Mouse (Mus musculus): ENCODE results near the gene Plac1.

Gene Plac1

GRCm38 (mm10) chrX:53107127-53107526 lies 132.8 kb downstream of the Plac1 start:
- no peak for DNase-seq (ENCODE audit: low spot score)

GRCm38 (mm10) chrX:53101165-53101564 lies 138.7 kb downstream of the Plac1 start:
- no peak for DNase-seq (ENCODE audit: low spot score)

GRCm38 (mm10) chrX:53099951-53100350 lies 140.0 kb downstream of the Plac1 start:
- DNase-seq (ENCODE audit: low spot score): no peak

- no peak for DNase-seq (ENCODE audit: low spot score)
Measured at GRCm38 (mm10) chrX:53099266-53099665, 140.6 kb downstream of the Plac1 start.

GRCm38 (mm10) chrX:53098293-53098692 lies 141.6 kb downstream of the Plac1 start:
- DNase-seq (ENCODE audit: low spot score): no peak

GRCm38 (mm10) chrX:53097786-53098185 lies 142.1 kb downstream of the Plac1 start:
- no peak for DNase-seq (ENCODE audit: low spot score)

- no peak for DNase-seq (ENCODE audit: low spot score)
Measured at GRCm38 (mm10) chrX:53093381-53093780, 146.5 kb downstream of the Plac1 start.

GRCm38 (mm10) chrX:53088663-53089292 lies 151.1 kb downstream of the Plac1 start:
- no peak for DNase-seq (ENCODE audit: low spot score)

- DNase-seq (ENCODE audit: low spot score): no peak
Measured at GRCm38 (mm10) chrX:53087202-53087601, 152.7 kb downstream of the Plac1 start.

- no peak for DNase-seq (ENCODE audit: low spot score)
Measured at GRCm38 (mm10) chrX:53085559-53085958, 154.4 kb downstream of the Plac1 start.

GRCm38 (mm10) chrX:53064406-53064805 lies 175.5 kb downstream of the Plac1 start:
- no peak for DNase-seq (ENCODE audit: low spot score)

GRCm38 (mm10) chrX:53059426-53060007 lies 180.4 kb downstream of the Plac1 start:
- no peak for DNase-seq (ENCODE audit: low spot score)

- DNase-seq (ENCODE audit: low spot score): no peak
Measured at GRCm38 (mm10) chrX:53058459-53059280, 181.2 kb downstream of the Plac1 start.

- no peak for DNase-seq (ENCODE audit: low spot score)
Measured at GRCm38 (mm10) chrX:53057760-53058090, 182.2 kb downstream of the Plac1 start.

- DNase-seq (ENCODE audit: low spot score): peak; percentile 54
Measured at GRCm38 (mm10) chrX:53057054-53057759, 182.7 kb downstream of the Plac1 start.

- peak; percentile 15 for DNase-seq (ENCODE audit: low spot score)
Measured at GRCm38 (mm10) chrX:53056627-53057026, 183.3 kb downstream of the Plac1 start.

- no peak for DNase-seq (ENCODE audit: low spot score)
Measured at GRCm38 (mm10) chrX:53055771-53056170, 184.1 kb downstream of the Plac1 start.

GRCm38 (mm10) chrX:53053885-53054284 lies 186.0 kb downstream of the Plac1 start:
- DNase-seq (ENCODE audit: low spot score): no peak

- DNase-seq (ENCODE audit: low spot score): no peak
Measured at GRCm38 (mm10) chrX:53052652-53053500, 187.0 kb downstream of the Plac1 start.

- no peak for DNase-seq (ENCODE audit: low spot score)
Measured at GRCm38 (mm10) chrX:53050353-53050752, 189.6 kb downstream of the Plac1 start.

- DNase-seq (ENCODE audit: low spot score): no peak
Measured at GRCm38 (mm10) chrX:53049196-53049595, 190.7 kb downstream of the Plac1 start.

GRCm38 (mm10) chrX:53046911-53047310 lies 193.0 kb downstream of the Plac1 start:
- DNase-seq (ENCODE audit: low spot score): no peak
